Mouse (Mus musculus): ENCODE results near the gene Gm45140. TPM values are rescaled to one million over a fixed set of nuclear protein-coding genes. Genes with fewer than 3 reads are reported as not detected.

Gene Gm45140
- polyA plus RNA-seq, 1 experiment: not detected

DNA sequence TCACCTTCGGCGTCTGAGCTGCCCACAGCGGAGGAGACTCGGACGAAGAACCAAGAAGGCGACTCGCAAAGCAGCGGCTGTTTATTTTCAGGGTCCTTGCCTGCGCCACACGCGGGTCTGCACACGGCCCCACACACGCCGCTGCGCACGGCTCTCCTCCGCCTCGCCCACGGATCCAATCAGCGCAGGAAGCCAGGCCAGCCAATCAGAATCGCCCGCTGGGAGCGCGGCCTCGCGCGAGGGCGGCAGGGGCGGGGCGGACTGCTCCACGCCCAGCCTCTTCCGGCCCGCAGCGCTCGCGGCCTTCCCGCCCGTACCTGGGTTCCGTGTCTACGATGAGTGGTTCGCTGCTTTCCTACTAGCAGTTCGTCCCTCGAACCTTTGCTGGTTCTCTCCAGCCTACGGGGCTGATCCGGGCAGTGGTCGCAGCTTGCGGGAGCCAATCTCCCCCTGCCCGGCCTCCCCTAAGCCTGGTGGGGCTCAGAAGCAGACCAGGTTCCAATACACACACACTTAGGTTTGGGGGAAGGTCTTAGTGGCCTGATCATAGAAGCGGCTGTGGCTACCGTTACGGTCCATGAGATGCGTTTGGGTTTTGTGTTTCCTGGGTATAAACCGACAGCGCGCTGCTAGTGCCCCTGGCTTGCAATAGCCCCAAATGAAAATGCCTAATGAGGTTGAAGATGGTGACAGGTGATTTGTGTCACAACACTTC lies 15.5 kb upstream of the Gm45140 start, which contains the start of gene Cnbp:
Gene Cnbp, minus strand, starts transcription at position 207 of the 715 bp plus-strand sequence.
- Histone ChIP-seq H3K4me1 (ENCODE audit: control insufficient read depth, insufficient read depth, low read length) (no peaks in the 10 kb centered on the region), H3K27ac (ENCODE audit: insufficient read depth, low read depth, low read length) (peak within 1 kb of the TSS; percentile 86), H3K4me3 (ENCODE audit: insufficient read depth, low read depth, low read length) (peak within 1 kb of the TSS; percentile 72)
- TF ChIP-seq POLR2A (IDR thresholded peaks at IDR 0.05; ENCODE audit: insufficient read depth, low read depth, low read length): peak; percentile 96
- no peak for TF ChIP-seq CTCF (IDR thresholded peaks at IDR 0.05; ENCODE audit: insufficient read depth, low read depth, low read length)
- WGBS: 1% methylated on average over 55 of the region's 55 CpGs

DNA sequence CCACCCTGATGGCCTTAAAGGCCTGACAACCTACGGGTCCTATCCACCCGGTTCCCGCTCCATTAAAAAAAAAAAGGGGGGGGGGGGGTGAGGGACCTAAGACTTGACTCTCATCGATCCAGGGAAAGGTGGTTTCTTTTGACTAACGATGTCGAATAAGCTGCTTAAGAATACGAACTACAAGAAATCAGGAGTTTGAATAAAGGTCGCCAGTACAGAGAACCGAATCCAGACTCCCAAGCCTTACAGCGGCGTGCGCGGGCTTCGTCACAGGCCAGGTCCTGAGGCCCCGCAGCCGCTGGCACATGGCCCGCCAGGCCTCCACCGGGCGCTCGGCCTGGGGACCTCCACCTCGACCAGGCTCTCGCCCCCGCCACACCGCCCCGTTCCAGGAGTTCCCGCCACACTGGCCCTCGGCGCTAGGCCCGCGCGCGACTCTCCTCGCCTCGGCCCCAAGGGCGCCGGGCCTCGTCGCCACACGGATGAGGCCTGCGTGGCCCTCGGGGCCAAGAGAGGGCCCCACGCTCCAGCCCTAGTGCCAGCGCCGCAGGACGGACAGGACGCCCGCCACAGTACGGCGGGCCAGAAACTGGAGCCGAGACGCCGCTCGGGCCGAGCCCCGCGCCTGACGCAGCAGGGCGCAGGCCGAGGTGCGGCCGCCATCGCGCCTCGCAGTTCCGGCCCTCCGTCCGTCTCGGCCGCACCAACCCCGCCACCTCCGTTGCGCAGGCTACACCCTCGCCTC lies 14.7 kb upstream of the Gm45140 start:
- Histone ChIP-seq H3K4me1 (ENCODE audit: control insufficient read depth, insufficient read depth, low read length) (no peaks in the 10 kb centered on the region), H3K4me3 (ENCODE audit: insufficient read depth, low read depth, low read length) (peak overlapping the region; percentile 69), H3K27ac (ENCODE audit: insufficient read depth, low read depth, low read length) (peak overlapping the region; percentile 80)
- WGBS: under 1% methylated on average over 73 of the region's 73 CpGs
- TF ChIP-seq POLR2A (IDR thresholded peaks at IDR 0.05; ENCODE audit: insufficient read depth, low read depth, low read length) (no peak), CTCF (IDR thresholded peaks at IDR 0.05; ENCODE audit: insufficient read depth, low read depth, low read length) (no peak)

- no peak overlapping the region for H3K27ac ChIP-seq (ENCODE audit: insufficient read depth, low read depth, low read length)
- under 1% methylated on average over 8 of the region's 8 CpGs for WGBS
- TF ChIP-seq CTCF (IDR thresholded peaks at IDR 0.05; ENCODE audit: insufficient read depth, low read depth, low read length) (no peak), POLR2A (IDR thresholded peaks at IDR 0.05; ENCODE audit: insufficient read depth, low read depth, low read length) (no peak)
- H3K4me3 ChIP-seq (ENCODE audit: insufficient read depth, low read depth, low read length): peak overlapping the region; percentile 69
- H3K4me1 ChIP-seq (ENCODE audit: control insufficient read depth, insufficient read depth, low read length): no peaks in the 10 kb centered on the region
Measured at GRCm38 (mm10) chr6:87849780-87850154, 14.2 kb upstream of the Gm45140 start.

DNA sequence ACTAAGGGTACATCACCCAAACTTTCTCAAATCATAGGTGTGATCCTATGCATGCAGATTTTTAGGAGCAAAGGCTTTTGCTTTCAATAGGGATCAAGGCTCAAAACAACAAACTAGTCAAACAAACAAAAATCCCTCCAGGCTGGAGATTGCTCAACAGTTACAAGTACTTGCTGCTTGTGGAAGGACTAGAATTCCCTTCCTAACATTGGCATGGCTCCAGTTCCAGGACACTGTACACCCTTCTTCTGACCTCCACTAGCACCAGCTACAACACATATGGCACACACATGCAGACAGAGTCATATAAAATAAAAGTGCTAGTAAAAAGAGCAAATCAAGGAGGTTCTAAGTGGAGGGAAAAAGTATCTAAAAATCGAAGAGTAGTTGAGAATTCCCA lies 11.2 kb upstream of the Gm45140 start:
- TF ChIP-seq CTCF (IDR thresholded peaks at IDR 0.05; ENCODE audit: insufficient read depth, low read depth, low read length) (no peak), POLR2A (IDR thresholded peaks at IDR 0.05; ENCODE audit: insufficient read depth, low read depth, low read length) (no peak)
- no peak overlapping the region for H3K27ac ChIP-seq (ENCODE audit: insufficient read depth, low read depth, low read length)
- 63% methylated on average over 1 of the region's 1 CpGs for WGBS
- no peaks in the 10 kb centered on the region for H3K4me1 ChIP-seq (ENCODE audit: control insufficient read depth, insufficient read depth, low read length)
- no peak overlapping the region for H3K4me3 ChIP-seq (ENCODE audit: insufficient read depth, low read depth, low read length)

GRCm38 (mm10) chr6:87845031-87845695 lies 9.6 kb upstream of the Gm45140 start:
- Histone ChIP-seq H3K27ac (ENCODE audit: insufficient read depth, low read depth, low read length) (no peak overlapping the region), H3K4me1 (ENCODE audit: control insufficient read depth, insufficient read depth, low read length) (no peaks in the 10 kb centered on the region), H3K4me3 (ENCODE audit: insufficient read depth, low read depth, low read length) (no peak overlapping the region)
- 81% methylated on average over 13 of the region's 13 CpGs for WGBS
- TF ChIP-seq POLR2A (IDR thresholded peaks at IDR 0.05; ENCODE audit: insufficient read depth, low read depth, low read length): no peak
- no peak for TF ChIP-seq CTCF (IDR thresholded peaks at IDR 0.05; ENCODE audit: insufficient read depth, low read depth, low read length)

GRCm38 (mm10) chr6:87842254-87842653 lies 6.7 kb upstream of the Gm45140 start:
- no peak overlapping the region for H3K27ac ChIP-seq (ENCODE audit: insufficient read depth, low read depth, low read length)
- TF ChIP-seq POLR2A (IDR thresholded peaks at IDR 0.05; ENCODE audit: insufficient read depth, low read depth, low read length): no peak
- TF ChIP-seq CTCF (IDR thresholded peaks at IDR 0.05; ENCODE audit: insufficient read depth, low read depth, low read length): no peak
- H3K4me3 ChIP-seq (ENCODE audit: insufficient read depth, low read depth, low read length): no peak overlapping the region
- no peaks in the 10 kb centered on the region for H3K4me1 ChIP-seq (ENCODE audit: control insufficient read depth, insufficient read depth, low read length)
- 6% methylated on average over 1 of the region's 1 CpGs for WGBS

- no peak for TF ChIP-seq CTCF (IDR thresholded peaks at IDR 0.05; ENCODE audit: insufficient read depth, low read depth, low read length)
- no peak for TF ChIP-seq POLR2A (IDR thresholded peaks at IDR 0.05; ENCODE audit: insufficient read depth, low read depth, low read length)
- H3K27ac ChIP-seq (ENCODE audit: insufficient read depth, low read depth, low read length): no peak overlapping the region
- no peaks in the 10 kb centered on the region for H3K4me1 ChIP-seq (ENCODE audit: control insufficient read depth, insufficient read depth, low read length)
- no peak overlapping the region for H3K4me3 ChIP-seq (ENCODE audit: insufficient read depth, low read depth, low read length)
- 79% methylated on average over 8 of the region's 8 CpGs for WGBS
Measured at GRCm38 (mm10) chr6:87841635-87842034, 6.0 kb upstream of the Gm45140 start.

- H3K27ac ChIP-seq (ENCODE audit: insufficient read depth, low read depth, low read length): no peak overlapping the region
- no peaks in the 10 kb centered on the region for H3K4me1 ChIP-seq (ENCODE audit: control insufficient read depth, insufficient read depth, low read length)
- H3K4me3 ChIP-seq (ENCODE audit: insufficient read depth, low read depth, low read length): no peak overlapping the region
- no peak for TF ChIP-seq POLR2A (IDR thresholded peaks at IDR 0.05; ENCODE audit: insufficient read depth, low read depth, low read length)
- no peak for TF ChIP-seq CTCF (IDR thresholded peaks at IDR 0.05; ENCODE audit: insufficient read depth, low read depth, low read length)
- WGBS: 63% methylated on average over 11 of the region's 11 CpGs
Measured at GRCm38 (mm10) chr6:87839797-87840341, 4.3 kb upstream of the Gm45140 start.

Measured in olfactory bulb, adult 2 months (tissue).